Mouse (Mus musculus) CH12.LX (cell line): ENCODE measurements around the gene Coro7. TPM values are rescaled to one million over a fixed set of nuclear protein-coding genes. Genes with fewer than 3 reads are reported as not detected.

ENCODE experiments used
- DNase-seq: peaks from one replicate; pipeline ENCODE4 v3.0.0-alpha.2; 2013; ENCODE audit errors: extremely low read depth
- H3K27ac ChIP-seq: 2 replicates; pipeline ENCODE4 v1.5.1; 2012; ENCODE audit warnings: low read depth, mild to moderate bottlenecking, control low read depth, moderate library complexity; ENCODE audit not compliant: insufficient read depth
- H3K27me3 ChIP-seq: replicated peaks from 2 replicates; pipeline ENCODE3; 2012; ENCODE audit warnings: inconsistent platforms
- H3K36me3 ChIP-seq, 2 experiments: replicated peaks in 1 of 2; 2 replicates each; pipeline versions ENCODE3 to v1.6.1; 2012; ENCODE audit warnings: inconsistent platforms in 1 of 2, low read length in 1 of 2, mild to moderate bottlenecking in 1 of 2, mixed read lengths in 1 of 2, moderate library complexity in 1 of 2; ENCODE audit not compliant: control insufficient read depth in 1 of 2, insufficient read depth in 1 of 2
- H3K4me1 ChIP-seq, 2 experiments: 2 replicates each; pipeline ENCODE4 v1.6.1; 2012; ENCODE audit warnings: inconsistent platforms in 1 of 2, moderate library complexity in 1 of 2; ENCODE audit not compliant: insufficient read depth in 2 of 2, control insufficient read depth in 1 of 2
- H3K4me2 ChIP-seq: 2 replicates; pipeline ENCODE4 v1.6.1; 2012; ENCODE audit warnings: low read depth, mild to moderate bottlenecking, control low read depth; ENCODE audit not compliant: poor library complexity, insufficient read depth, severe bottlenecking
- H3K4me3 ChIP-seq, 3 experiments: fragments of 150-350 bp in 1 of 3; sonication (generic) in 1 of 3; replicated peaks in 1 of 3; 2 replicates each; pipeline versions ENCODE3 to v1.5.1; 2011 to 2012; ENCODE audit warnings: low read depth in 2 of 3, low read length in 2 of 3, mild to moderate bottlenecking in 2 of 3, moderate library complexity in 2 of 3, control low read depth in 1 of 3, improper control_type of control experiment in 1 of 3, inconsistent platforms in 1 of 3, mixed read lengths in 1 of 3; ENCODE audit not compliant: poor library complexity in 1 of 3
- H3K79me2 ChIP-seq: replicated peaks from 2 replicates; pipeline ENCODE4 v1.6.1; 2012; ENCODE audit warnings: mild to moderate bottlenecking, moderate library complexity; ENCODE audit not compliant: control insufficient read depth, poor library complexity, insufficient read depth, severe bottlenecking; ENCODE audit errors: extremely low read depth
- H3K9ac ChIP-seq: 2 replicates; pipeline ENCODE4 v1.6.1; 2012; ENCODE audit warnings: low read depth, mild to moderate bottlenecking, control low read depth, moderate library complexity; ENCODE audit not compliant: insufficient read depth
- H3K9me3 ChIP-seq: replicated peaks from 2 replicates; pipeline ENCODE3; 2012; ENCODE audit warnings: low read length, inconsistent platforms, mixed read lengths
- BHLHE40 ChIP-seq: IDR thresholded peaks from 2 replicates; pipeline ENCODE4 v1.6.1; 2011; ENCODE audit warnings: mild to moderate bottlenecking, low read depth, low read length, improper control_type of control experiment
- CHD1 ChIP-seq: IDR thresholded peaks from 2 replicates; pipeline ENCODE4 v1.6.1; 2012; ENCODE audit warnings: low read depth, low read length, improper control_type of control experiment, inconsistent platforms
- CTCF ChIP-seq, 2 experiments: IDR thresholded peaks in 1 of 2; conservative IDR thresholded peaks in 1 of 2; 2 replicates each; pipeline ENCODE4 v1.5.1; 2011 to 2012; ENCODE audit warnings: low read depth in 2 of 2, low read length in 2 of 2, improper control_type of control experiment in 1 of 2, inconsistent platforms in 1 of 2, mild to moderate bottlenecking in 1 of 2, moderate library complexity in 1 of 2
- EP300 ChIP-seq: IDR thresholded peaks from 2 replicates; pipeline ENCODE4 v1.6.1; 2011; ENCODE audit warnings: low read length, improper control_type of control experiment
- GABPA ChIP-seq: IDR thresholded peaks from 2 replicates; pipeline ENCODE4 v1.6.1; 2012; ENCODE audit warnings: low read depth, low read length, improper control_type of control experiment, inconsistent platforms; ENCODE audit not compliant: insufficient replicate concordance
- HCFC1 ChIP-seq: IDR thresholded peaks from 2 replicates; pipeline ENCODE4 v1.6.1; 2012; ENCODE audit warnings: low read depth, mild to moderate bottlenecking, inconsistent platforms, low read length, improper control_type of control experiment
- JUN ChIP-seq: IDR thresholded peaks from 2 replicates; pipeline ENCODE4 v1.6.1; 2011; ENCODE audit warnings: low read depth, mild to moderate bottlenecking, low read length, improper control_type of control experiment, moderate library complexity; ENCODE audit not compliant: insufficient read depth
- KAT2A ChIP-seq: IDR thresholded peaks from 2 replicates; pipeline ENCODE4 v1.6.1; 2012; ENCODE audit warnings: low read length, improper control_type of control experiment, inconsistent platforms; ENCODE audit not compliant: insufficient replicate concordance
- MAFK ChIP-seq: IDR thresholded peaks from 2 replicates; pipeline ENCODE4 v1.6.1; 2011; ENCODE audit warnings: low read length, improper control_type of control experiment; ENCODE audit not compliant: insufficient replicate concordance
- MAX ChIP-seq: IDR thresholded peaks from 2 replicates; pipeline ENCODE4 v1.6.1; 2011; ENCODE audit warnings: low read length, improper control_type of control experiment
- MAZ ChIP-seq: IDR thresholded peaks from 2 replicates; pipeline ENCODE4 v1.6.1; 2012; ENCODE audit warnings: low read depth, mild to moderate bottlenecking, inconsistent platforms, low read length, improper control_type of control experiment, moderate library complexity
- MEF2A ChIP-seq: IDR thresholded peaks from 2 replicates; pipeline ENCODE4 v1.6.1; 2014; ENCODE audit warnings: low read depth, mild to moderate bottlenecking, inconsistent platforms, low read length, improper control_type of control experiment, borderline replicate concordance
- MXI1 ChIP-seq: IDR thresholded peaks from 2 replicates; pipeline ENCODE4 v1.6.1; 2011; ENCODE audit warnings: mild to moderate bottlenecking, low read depth, low read length, improper control_type of control experiment
- MYC ChIP-seq: IDR thresholded peaks from 2 replicates; pipeline ENCODE4 v1.6.1; 2011; ENCODE audit warnings: low read depth, mild to moderate bottlenecking, improper control_type of control experiment, low read length
- NELFE ChIP-seq: IDR thresholded peaks from 2 replicates; pipeline ENCODE4 v1.6.1; 2011; ENCODE audit warnings: low read depth, low read length, improper control_type of control experiment
- NRF1 ChIP-seq: IDR thresholded peaks from 2 replicates; pipeline ENCODE4 v1.6.1; 2014; ENCODE audit warnings: low read depth, mild to moderate bottlenecking, inconsistent platforms, low read length, improper control_type of control experiment, moderate library complexity
- PAX5 ChIP-seq: IDR thresholded peaks from 2 replicates; pipeline ENCODE4 v1.6.1; 2012; ENCODE audit warnings: low read length, inconsistent platforms, mixed read lengths
- POLR2A ChIP-seq: IDR thresholded peaks from 2 replicates; pipeline ENCODE4 v1.6.1; 2011; ENCODE audit warnings: low read depth, mild to moderate bottlenecking, improper control_type of control experiment, low read length
- RAD21 ChIP-seq: IDR thresholded peaks from 2 replicates; pipeline ENCODE4 v1.6.1; 2011; ENCODE audit warnings: low read depth, mild to moderate bottlenecking, low read length, improper control_type of control experiment, moderate library complexity
- RCOR1 ChIP-seq: conservative IDR thresholded peaks from 2 replicates; pipeline ENCODE4 v1.6.1; 2012; ENCODE audit warnings: low read depth, mild to moderate bottlenecking, inconsistent platforms, low read length, improper control_type of control experiment
- SIN3A ChIP-seq: IDR thresholded peaks from 2 replicates; pipeline ENCODE4 v1.6.1; 2012; ENCODE audit warnings: low read length, improper control_type of control experiment, inconsistent platforms
- TCF12 ChIP-seq: IDR thresholded peaks from 2 replicates; pipeline ENCODE4 v1.6.1; 2014; ENCODE audit warnings: low read depth, mild to moderate bottlenecking, inconsistent platforms, low read length, improper control_type of control experiment
- UBTF ChIP-seq: IDR thresholded peaks from 2 replicates; pipeline ENCODE4 v1.6.1; 2012; ENCODE audit warnings: low read depth, mild to moderate bottlenecking, inconsistent platforms, low read length, improper control_type of control experiment, moderate library complexity
- USF1 ChIP-seq: IDR thresholded peaks from 2 replicates; pipeline ENCODE4 v1.6.1; 2014; ENCODE audit warnings: low read depth, mild to moderate bottlenecking, inconsistent platforms, low read length, improper control_type of control experiment
- ZC3H11A ChIP-seq: IDR thresholded peaks from 2 replicates; pipeline ENCODE4 v1.6.1; 2012; ENCODE audit warnings: low read depth, mild to moderate bottlenecking, inconsistent platforms, low read length, improper control_type of control experiment
- ZNF384 ChIP-seq: IDR thresholded peaks from 2 replicates; pipeline ENCODE4 v1.6.1; 2012; ENCODE audit warnings: low read depth, low read length, improper control_type of control experiment, inconsistent platforms
- dilution Hi-C: fragments of 300-500 bp; cut with MboI; formaldehyde crosslinking; loops from 2 replicates; pipeline ENCODE4 v1.14.3; 2020; ENCODE audit warnings: low sequenced_read_pairs; ENCODE audit not compliant: extremely low pct_unique_long_range_greater_than_20kb, extremely low pct_ligation_motif_present
- in situ Hi-C: fragments of 300-500 bp; cut with MboI; formaldehyde crosslinking; loops from 3 replicates; pipeline ENCODE4 v1.14.3; 2019; ENCODE audit warnings: low sequenced_read_pairs, low pct_ligation_motif_present, low pct_unique_long_range_greater_than_20kb, mixed read lengths
- polyA plus RNA-seq: library from polyadenylated mRNA; unstranded; fragments of >175 nt; gene quantifications from 2 replicates; pipeline ENCODE4 v1.2.1, GENCODE M21; 2012; ENCODE audit warnings: low read depth; ENCODE audit not compliant: insufficient read length
- total RNA-seq, 2 experiments: library from RNA; depleted of rRNA; stranded (reverse); fragments of 300-350 nt in 1 of 2; fragments of >200 nt in 1 of 2; gene quantifications; 2 replicates each; pipeline ENCODE4 v1.2.3; 2012 to 2014

Gene Coro7
- total and polyA plus RNA-seq, 3 experiments = 5.7 to 40.2 (median 20.0) TPM

GRCm38 (mm10) chr16:4629950-4630349 is 49.6 kb downstream of the Coro7 start (continued):
- no peak for TF ChIP-seq HCFC1
- TF ChIP-seq RCOR1 = no peak
- TF ChIP-seq USF1 = 0 out of 2 replicates have a peak, but pooled peaks have one; percentile 14
- TF ChIP-seq SIN3A = no peak
- 0 out of 2 replicates have a peak, but pooled peaks have one; percentile 19 for TF ChIP-seq POLR2A
- no peak for TF ChIP-seq CHD1
- TF ChIP-seq GABPA = no peak
- peak; percentile 44; the same call in 1 of the 2 replicates for TF ChIP-seq NELFE

GRCm38 (mm10) chr16:4628898-4629419 is 50.6 kb downstream of the Coro7 start:
- Histone ChIP-seq H3K9ac (no peak overlapping the region), H3K36me3 (peaks cover 66 to 83% of the 10 kb centered on the region in 2 experiments), H3K4me1 (peaks cover 3 to 33% of the 10 kb centered on the region in 2 experiments; a peak in 2 of 4 replicates), H3K27me3 (no peaks in the 10 kb centered on the region), H3K27ac (no peak overlapping the region), H3K79me2 (peaks cover 5% of the 10 kb centered on the region), H3K9me3 (no peaks in the 10 kb centered on the region), H3K4me2 (no peak overlapping the region), H3K4me3 (no peak overlapping the region)
- DNase-seq = no peak
- no peak for TF ChIP-seq MEF2A
- no peak for TF ChIP-seq SIN3A
- no peak for TF ChIP-seq CTCF (conservative IDR thresholded peaks at IDR 0.05 in 1 of 2, IDR thresholded peaks at IDR 0.05 in 1 of 2; ENCODE audit: low read depth in 2 of 2, low read length in 2 of 2)
- TF ChIP-seq ZC3H11A = no peak
- no peak for TF ChIP-seq BHLHE40
- no peak for TF ChIP-seq GABPA
- no peak for TF ChIP-seq ZNF384
- TF ChIP-seq NRF1 = no peak
- dilution Hi-C loops (no loop called here), in situ Hi-C loops (loop anchor here (25.0 kb wide), 1 partner anchor 508 kb away; the partner anchor contains the start of genes Ppl and Sec14l5)

GRCm38 (mm10) chr16:4627105-4627504 is 52.5 kb downstream of the Coro7 start:
- H3K27ac ChIP-seq = no peak overlapping the region
- no peak overlapping the region for H3K4me2 ChIP-seq
- peaks cover 49 to 75% of the 10 kb centered on the region in 2 experiments for H3K36me3 ChIP-seq
- no peak overlapping the region for H3K4me3 ChIP-seq
- TF ChIP-seq MYC = no peak
- no peak for TF ChIP-seq MEF2A
- TF ChIP-seq TCF12 = no peak
- TF ChIP-seq MAZ = no peak
- TF ChIP-seq SIN3A = no peak
- no peak for TF ChIP-seq CTCF (conservative IDR thresholded peaks at IDR 0.05 in 1 of 2, IDR thresholded peaks at IDR 0.05 in 1 of 2; ENCODE audit: low read depth in 2 of 2, low read length in 2 of 2)
- TF ChIP-seq RAD21 = no peak
- TF ChIP-seq KAT2A = no peak
- no peak for TF ChIP-seq MAX
- no peak for TF ChIP-seq NRF1
- TF ChIP-seq EP300 = no peak
- no peak for TF ChIP-seq MXI1
- TF ChIP-seq JUN = no peak
- no peak for TF ChIP-seq ZNF384
- TF ChIP-seq MAFK = no peak
- no peak for TF ChIP-seq RCOR1
- TF ChIP-seq PAX5 = no peak
- TF ChIP-seq UBTF = no peak
- in situ Hi-C loops (loop anchor here (25.0 kb wide), 1 partner anchor 510 kb away; the partner anchor contains the start of genes Ppl and Sec14l5), dilution Hi-C loops (no loop called here)
- peaks cover 23% of the 10 kb centered on the region for H3K79me2 ChIP-seq
- H3K4me1 ChIP-seq = peaks cover 13 to 50% of the 10 kb centered on the region in 2 experiments
- H3K27me3 ChIP-seq = no peaks in the 10 kb centered on the region
- no peaks in the 10 kb centered on the region for H3K9me3 ChIP-seq
- DNase-seq = no peak
- H3K9ac ChIP-seq = no peak overlapping the region
